Mouse (Mus musculus): ENCODE data around the gene Pramel6. TPM values are rescaled to one million over a fixed set of nuclear protein-coding genes. Genes with fewer than 3 reads are reported as not detected.
"Not testable (repeated sequence)": the region's sequence is repeated elsewhere in the genome, so short reads cannot be mapped to it uniquely, and the experiment has no call there.

The Pramel6 gene
- polyA plus RNA-seq, 1 experiment: not detected

GRCm38 (mm10) chr2:87520651-87521050 lies 14.3 kb downstream of the Pramel6 start:
- Histone ChIP-seq H3K4me3 (replicated peaks; ENCODE audit: control insufficient read depth, low read depth, low read length) (no peak overlapping the region), H3K27ac (ENCODE audit: control insufficient read depth, insufficient read depth, low read depth, low read length, poor library complexity) (no peak overlapping the region), H3K4me1 (ENCODE audit: control insufficient read depth, insufficient read depth, low read length) (no peaks in the 10 kb centered on the region)
- TF ChIP-seq CTCF (IDR thresholded peaks at IDR 0.05; ENCODE audit: control insufficient read depth, insufficient read depth, low read length): no peak
- TF ChIP-seq POLR2A (IDR thresholded peaks at IDR 0.05; ENCODE audit: borderline replicate concordance, control insufficient read depth, low read depth, low read length): no peak
- WGBS: 80% methylated on average over 4 of the region's 4 CpGs

- H3K4me3 ChIP-seq (replicated peaks; ENCODE audit: control insufficient read depth, low read depth, low read length); H3K27ac ChIP-seq (ENCODE audit: control insufficient read depth, insufficient read depth, low read depth, low read length, poor library complexity); H3K4me1 ChIP-seq (ENCODE audit: control insufficient read depth, insufficient read depth, low read length): not testable (repeated sequence)
- 41% methylated on average over 39 of the region's 39 CpGs for whole genome bisulfite sequencing
These were observed 19.7 kb downstream of the Pramel6 start for GRCm38 (mm10) chr2:87525899-87526616.

- Histone ChIP-seq H3K27ac (ENCODE audit: control insufficient read depth, insufficient read depth, low read depth, low read length, poor library complexity) (no peak within 1 kb of the TSS), H3K4me3 (replicated peaks; ENCODE audit: control insufficient read depth, low read depth, low read length) (no peak within 1 kb of the TSS), H3K4me1 (ENCODE audit: control insufficient read depth, insufficient read depth, low read length) (no peaks in the 10 kb centered on the region)
- TF ChIP-seq POLR2A (IDR thresholded peaks at IDR 0.05; ENCODE audit: borderline replicate concordance, control insufficient read depth, low read depth, low read length): no peak
- no peak for TF ChIP-seq CTCF (IDR thresholded peaks at IDR 0.05; ENCODE audit: control insufficient read depth, insufficient read depth, low read length)
These were observed 25.1 kb downstream of the Pramel6 start, which contains the start of gene Olfr153 for GRCm38 (mm10) chr2:87531496-87531895. TSS of gene Olfr153 (plus strand) at chr2:87531796.

GRCm38 (mm10) chr2:87534826-87535225 lies 28.5 kb downstream of the Pramel6 start:
- Histone ChIP-seq H3K4me3 (replicated peaks; ENCODE audit: control insufficient read depth, low read depth, low read length) (no peak overlapping the region), H3K4me1 (ENCODE audit: control insufficient read depth, insufficient read depth, low read length) (no peaks in the 10 kb centered on the region), H3K27ac (ENCODE audit: control insufficient read depth, insufficient read depth, low read depth, low read length, poor library complexity) (no peak overlapping the region)
- WGBS: 67% methylated on average over 2 of the region's 2 CpGs
- TF ChIP-seq CTCF (IDR thresholded peaks at IDR 0.05; ENCODE audit: control insufficient read depth, insufficient read depth, low read length): no peak
- TF ChIP-seq POLR2A (IDR thresholded peaks at IDR 0.05; ENCODE audit: borderline replicate concordance, control insufficient read depth, low read depth, low read length): no peak

GRCm38 (mm10) chr2:87545442-87545841 lies 39.1 kb downstream of the Pramel6 start, which contains the start of gene Olfr1128:
TSS of gene Olfr1128 (minus strand) at chr2:87545542.
- TF ChIP-seq POLR2A (IDR thresholded peaks at IDR 0.05; ENCODE audit: borderline replicate concordance, control insufficient read depth, low read depth, low read length) (no peak), CTCF (IDR thresholded peaks at IDR 0.05; ENCODE audit: control insufficient read depth, insufficient read depth, low read length) (no peak)
- no peak within 1 kb of the TSS for H3K27ac ChIP-seq (ENCODE audit: control insufficient read depth, insufficient read depth, low read depth, low read length, poor library complexity)
- no peak within 1 kb of the TSS for H3K4me3 ChIP-seq (replicated peaks; ENCODE audit: control insufficient read depth, low read depth, low read length)
- 77% methylated on average over 1 of the region's 1 CpGs for WGBS
- no peaks in the 10 kb centered on the region for H3K4me1 ChIP-seq (ENCODE audit: control insufficient read depth, insufficient read depth, low read length)

Other genes starting within 250 kb of the Pramel6 start
- 0.13 TPM in 1 of 2 replicates, not detected in the other for gene Olfr1116, start 239.0 kb upstream of the Pramel6 start, polyA plus RNA-seq (2011; ENCODE audit: insufficient read depth, insufficient read length, low replicate concordance, missing spikeins)
- gene Olfr1118, start 199.0 kb upstream of the Pramel6 start, polyA plus RNA-seq (2011; ENCODE audit: insufficient read depth, insufficient read length, low replicate concordance, missing spikeins): not detected in 2 replicates
- gene Olfr1120, start 151.8 kb upstream of the Pramel6 start, polyA plus RNA-seq (2011; ENCODE audit: insufficient read depth, insufficient read length, low replicate concordance, missing spikeins): not detected in 2 replicates
- not detected in 2 replicates for gene Olfr1121, start 136.7 kb upstream of the Pramel6 start, polyA plus RNA-seq (2011; ENCODE audit: insufficient read depth, insufficient read length, low replicate concordance, missing spikeins)
- gene Olfr1122, start 120.7 kb upstream of the Pramel6 start, polyA plus RNA-seq (2011; ENCODE audit: insufficient read depth, insufficient read length, low replicate concordance, missing spikeins): not detected in 2 replicates
- gene Olfr1123, start 89.9 kb upstream of the Pramel6 start, polyA plus RNA-seq (2011; ENCODE audit: insufficient read depth, insufficient read length, low replicate concordance, missing spikeins): not detected in 2 replicates
- 0.79 and 1.2 TPM in 2 replicates for gene Olfr1124, start 76.3 kb upstream of the Pramel6 start, polyA plus RNA-seq (2011; ENCODE audit: insufficient read depth, insufficient read length, low replicate concordance, missing spikeins)
- gene Olfr1126, start 52.6 kb upstream of the Pramel6 start, polyA plus RNA-seq (2011; ENCODE audit: insufficient read depth, insufficient read length, low replicate concordance, missing spikeins): not detected in 2 replicates
- not detected in 2 replicates for gene Pramel7, start 9.5 kb upstream of the Pramel6 start, polyA plus RNA-seq (2011; ENCODE audit: insufficient read depth, insufficient read length, low replicate concordance, missing spikeins)
- not detected in 2 replicates for gene Olfr153, start 25.2 kb downstream of the Pramel6 start, polyA plus RNA-seq (2011; ENCODE audit: insufficient read depth, insufficient read length, low replicate concordance, missing spikeins)
- gene Olfr1128, start 39.0 kb downstream of the Pramel6 start, polyA plus RNA-seq (2011; ENCODE audit: insufficient read depth, insufficient read length, low replicate concordance, missing spikeins): not detected in 2 replicates
- not detected in 2 replicates for gene Olfr1129, start 67.3 kb downstream of the Pramel6 start, polyA plus RNA-seq (2011; ENCODE audit: insufficient read depth, insufficient read length, low replicate concordance, missing spikeins)
- not detected in 2 replicates for gene Olfr1130, start 99.6 kb downstream of the Pramel6 start, polyA plus RNA-seq (2011; ENCODE audit: insufficient read depth, insufficient read length, low replicate concordance, missing spikeins)
- not detected in 2 replicates for gene Olfr1131, start 120.5 kb downstream of the Pramel6 start, polyA plus RNA-seq (2011; ENCODE audit: insufficient read depth, insufficient read length, low replicate concordance, missing spikeins)
- gene Olfr1132, start 131.0 kb downstream of the Pramel6 start, polyA plus RNA-seq (2011; ENCODE audit: insufficient read depth, insufficient read length, low replicate concordance, missing spikeins): not detected in 2 replicates
- gene Olfr1133, start 140.8 kb downstream of the Pramel6 start, polyA plus RNA-seq (2011; ENCODE audit: insufficient read depth, insufficient read length, low replicate concordance, missing spikeins): not detected in 2 replicates
- not detected in 2 replicates for gene Olfr1134, start 151.9 kb downstream of the Pramel6 start, polyA plus RNA-seq (2011; ENCODE audit: insufficient read depth, insufficient read length, low replicate concordance, missing spikeins)
- not detected in 2 replicates for gene Olfr1135, start 167.1 kb downstream of the Pramel6 start, polyA plus RNA-seq (2011; ENCODE audit: insufficient read depth, insufficient read length, low replicate concordance, missing spikeins)
- gene Olfr1136, start 187.4 kb downstream of the Pramel6 start, polyA plus RNA-seq (2011; ENCODE audit: insufficient read depth, insufficient read length, low replicate concordance, missing spikeins): not detected in 2 replicates
- not detected in 2 replicates for gene Olfr1137, start 206.6 kb downstream of the Pramel6 start, polyA plus RNA-seq (2011; ENCODE audit: insufficient read depth, insufficient read length, low replicate concordance, missing spikeins)
- not detected in 2 replicates for gene Olfr1138, start 233.4 kb downstream of the Pramel6 start, polyA plus RNA-seq (2011; ENCODE audit: insufficient read depth, insufficient read length, low replicate concordance, missing spikeins)
- not detected in 2 replicates for gene Olfr1140, start 237.2 kb downstream of the Pramel6 start, polyA plus RNA-seq (2011; ENCODE audit: insufficient read depth, insufficient read length, low replicate concordance, missing spikeins)
- not detected in 2 replicates for gene Olfr1141, start 247.4 kb downstream of the Pramel6 start, polyA plus RNA-seq (2011; ENCODE audit: insufficient read depth, insufficient read length, low replicate concordance, missing spikeins)